Mouse (Mus musculus) kidney, postnatal 14 days (tissue): Measurements from ENCODE around the gene Sf3a1.
"Not testable (repeated sequence)": the region's sequence is repeated elsewhere in the genome, so short reads cannot be mapped to it uniquely, and the experiment has no call there.

Source experiments
- DNase-seq: peaks from one replicate; pipeline ENCODE4 v3.0.0; 2022; ENCODE audit warnings: mixed read lengths

Sf3a1 gene

GRCm38 (mm10) chr11:4138964-4139363, 21.2 kb upstream of the Sf3a1 start:
- DNase-seq: no peak

- DNase-seq: no peak
Observed at GRCm38 (mm10) chr11:4141505-4141904, 18.6 kb upstream of the Sf3a1 start.

GRCm38 (mm10) chr11:4142352-4142751, 17.8 kb upstream of the Sf3a1 start:
- no peak for DNase-seq

- no peak for DNase-seq
Observed at GRCm38 (mm10) chr11:4143281-4144062, 16.7 kb upstream of the Sf3a1 start.

- DNase-seq: no peak
Observed at GRCm38 (mm10) chr11:4146381-4146780, 13.8 kb upstream of the Sf3a1 start.

GRCm38 (mm10) chr11:4147098-4147497, 13.1 kb upstream of the Sf3a1 start:
- DNase-seq: no peak

GRCm38 (mm10) chr11:4148120-4148519, 12.0 kb upstream of the Sf3a1 start:
- peak; percentile 65 for DNase-seq

- DNase-seq: no peak
Observed at GRCm38 (mm10) chr11:4148536-4149156, 11.5 kb upstream of the Sf3a1 start.

- no peak for DNase-seq
Observed at GRCm38 (mm10) chr11:4149886-4150285, 10.3 kb upstream of the Sf3a1 start.

- no peak for DNase-seq
Observed at GRCm38 (mm10) chr11:4153694-4154093, 6.5 kb upstream of the Sf3a1 start.

GRCm38 (mm10) chr11:4155641-4156040, 4.5 kb upstream of the Sf3a1 start:
- no peak for DNase-seq

GRCm38 (mm10) chr11:4158676-4159075, 1.5 kb upstream of the Sf3a1 start:
- no peak for DNase-seq

- DNase-seq: no peak
Observed at GRCm38 (mm10) chr11:4160758-4161480, 769 bp downstream of the Sf3a1 start.

GRCm38 (mm10) chr11:4164701-4165100, 4.6 kb downstream of the Sf3a1 start:
- no peak for DNase-seq

- DNase-seq: no peak
Observed at GRCm38 (mm10) chr11:4166467-4167090, 6.4 kb downstream of the Sf3a1 start.

GRCm38 (mm10) chr11:4174586-4174985, 14.4 kb downstream of the Sf3a1 start:
- peak; percentile 36 for DNase-seq

GRCm38 (mm10) chr11:4177716-4178115, 17.6 kb downstream of the Sf3a1 start:
- no peak for DNase-seq

- DNase-seq: no peak
Observed at GRCm38 (mm10) chr11:4182061-4182460, 21.9 kb downstream of the Sf3a1 start.

- no peak for DNase-seq
Observed at GRCm38 (mm10) chr11:4183511-4183910, 23.4 kb downstream of the Sf3a1 start.

- no peak for DNase-seq
Observed at GRCm38 (mm10) chr11:4184251-4184952, 24.3 kb downstream of the Sf3a1 start.

GRCm38 (mm10) chr11:4185480-4185879, 25.3 kb downstream of the Sf3a1 start:
- DNase-seq: not testable (repeated sequence)

- DNase-seq: peak; percentile 99
Observed at GRCm38 (mm10) chr11:4186486-4187317, 26.6 kb downstream of the Sf3a1 start, which contains the start of gene Tbc1d10a. TSS of gene Tbc1d10a (plus strand) at chr11:4186789.
